Mouse (Mus musculus) heart, postnatal 0 days (tissue): ENCODE measurements around the gene Pappa. TPM values are rescaled to one million over a fixed set of nuclear protein-coding genes. Genes with fewer than 3 reads are reported as not detected.

Experiments
- ATAC-seq: fragments of 200-750 bp; cut with Nextera tagmentation; 2 replicates; pipeline ENCODE4 v1.8.0; 2017; ENCODE audit warnings: low read depth, moderate number of reproducible peaks, moderate library complexity; ENCODE audit not compliant: insufficient read depth
- DNase-seq: peaks from one replicate; pipeline ENCODE4 v3.0.0-alpha.2; 2016; ENCODE audit warnings: low spot score
- H3K27ac ChIP-seq: fragments of 300-500 bp; sonication (generic); 2 replicates; pipeline ENCODE4 v1.5.1; 2014; ENCODE audit warnings: low read depth, mild to moderate bottlenecking
- H3K27me3 ChIP-seq: fragments of 300-500 bp; sonication (generic); 2 replicates; pipeline ENCODE4 v1.6.1; 2014; ENCODE audit warnings: low read length, mixed read lengths; ENCODE audit not compliant: control insufficient read depth, insufficient read depth
- H3K36me3 ChIP-seq: fragments of 300-500 bp; sonication (generic); replicated peaks from 2 replicates; pipeline ENCODE4 v1.6.1; 2014; ENCODE audit warnings: low read length, mixed read lengths; ENCODE audit not compliant: control insufficient read depth, insufficient read depth
- H3K4me1 ChIP-seq: fragments of 300-500 bp; sonication (generic); 2 replicates; pipeline ENCODE4 v1.6.1; 2014; ENCODE audit warnings: antibody characterized with exemption; ENCODE audit not compliant: control insufficient read depth, insufficient read depth
- H3K4me2 ChIP-seq: fragments of 300-500 bp; sonication (generic); 2 replicates; pipeline ENCODE4 v1.6.1; 2014; ENCODE audit warnings: low read depth, mild to moderate bottlenecking, low read length, moderate library complexity
- H3K4me3 ChIP-seq: fragments of 300-500 bp; sonication (generic); 2 replicates; pipeline ENCODE4 v1.5.1; 2014; ENCODE audit warnings: low read depth, low read length
- H3K9ac ChIP-seq: fragments of 300-500 bp; sonication (generic); replicated peaks from 2 replicates; pipeline ENCODE4 v1.6.1; 2014; ENCODE audit warnings: low read depth, low read length, mixed read lengths
- H3K9me3 ChIP-seq: fragments of 300-500 bp; sonication (generic); replicated peaks from 2 replicates; pipeline ENCODE4 v1.6.1; 2016; ENCODE audit warnings: low read length; ENCODE audit not compliant: control insufficient read depth
- CTCF ChIP-seq: IDR thresholded peaks from 2 replicates; pipeline ENCODE4 v1.5.1; 2016; ENCODE audit warnings: antibody characterized with exemption, control low read depth, low read depth
- EP300 ChIP-seq: IDR thresholded peaks from 2 replicates; pipeline ENCODE4 v1.6.1; 2016; ENCODE audit warnings: antibody characterized with exemption, low read depth
- WGBS: fragments of 180-500 bp; shearing (Covaris S2); extraction: QIAGEN DNeasy Blood & Tissue Kit; methylation state at CpG from one replicate; pipeline ENCODE4 v1.1.7; 2014; 5-methylcytosine and 5-hydroxymethylcytosine counted together
- polyA plus RNA-seq: library from polyadenylated mRNA; unstranded; fragments of >200 nt; fragmentation: Nextera tagmentation; extraction: Ambion mirVana; gene quantifications from 2 replicates; pipeline ENCODE4 v1.2.1, GENCODE M21; 2015
- total RNA-seq: library from RNA; depleted of rRNA; stranded (reverse); fragments of >200 nt; gene quantifications from 2 replicates; pipeline ENCODE4 v1.2.3, GENCODE M21; 2014; ENCODE audit warnings: low replicate concordance

Gene Pappa
- total and polyA plus RNA-seq, 2 experiments from 2014 or later = 0.14 to 1.9 TPM

DNA sequence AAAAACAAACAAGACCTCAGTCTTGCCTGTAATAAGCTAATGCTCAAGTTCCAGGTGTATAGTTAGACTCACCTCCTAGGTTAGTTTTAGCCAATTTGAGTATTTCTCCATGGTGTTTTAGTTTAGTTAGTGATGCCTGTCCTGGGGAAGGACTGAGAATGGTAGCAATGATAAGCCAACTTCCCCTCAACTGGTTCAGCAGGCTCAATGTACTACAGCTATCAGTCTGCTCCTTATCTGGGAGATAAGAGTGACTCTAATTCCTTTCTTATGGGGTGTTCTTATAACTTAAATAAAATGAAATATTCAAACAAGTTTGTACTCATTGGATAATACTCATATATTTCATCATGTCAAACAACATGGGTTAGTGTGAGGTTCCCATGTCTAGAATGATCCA, 156.9 kb downstream of the Pappa start:
- DNase-seq (no peak), ATAC-seq (no peak)
- no peak overlapping the region for H3K4me2 ChIP-seq
- no peak overlapping the region for H3K9ac ChIP-seq
- no peaks in the 10 kb centered on the region for H3K9me3 ChIP-seq
- H3K4me3 ChIP-seq = no peak overlapping the region
- TF ChIP-seq EP300 = no peak
- TF ChIP-seq CTCF = no peak
- no peaks in the 10 kb centered on the region for H3K27me3 ChIP-seq
- H3K36me3 ChIP-seq = no peaks in the 10 kb centered on the region
- peaks cover 10% of the 10 kb centered on the region; the same call in 1 of the 2 replicates for H3K4me1 ChIP-seq
- no peak overlapping the region for H3K27ac ChIP-seq

DNA sequence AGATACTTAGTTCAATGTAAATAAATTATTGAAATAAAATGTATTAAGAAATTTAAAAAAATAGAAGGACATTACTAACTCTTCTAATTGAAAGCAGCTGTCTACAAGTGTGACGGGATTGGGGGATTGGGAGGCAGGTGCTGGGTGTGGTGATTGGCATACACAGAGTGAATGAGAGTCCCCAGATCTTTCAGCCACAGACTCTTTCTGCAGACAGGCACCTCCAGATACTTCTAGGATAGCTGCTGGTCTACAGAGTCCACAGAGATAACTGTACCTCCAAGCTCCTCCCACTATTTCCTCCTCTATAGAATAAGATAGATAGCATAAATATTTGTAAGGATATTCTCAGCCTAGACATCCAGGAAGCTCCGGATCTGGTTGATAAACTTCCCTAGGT, 159.6 kb downstream of the Pappa start:
- Histone ChIP-seq H3K27ac (no peak overlapping the region), H3K9ac (no peak overlapping the region), H3K36me3 (no peaks in the 10 kb centered on the region), H3K27me3 (no peaks in the 10 kb centered on the region), H3K9me3 (no peaks in the 10 kb centered on the region), H3K4me3 (no peak overlapping the region), H3K4me2 (no peak overlapping the region), H3K4me1 (peaks cover 13% of the 10 kb centered on the region; the same call in 1 of the 2 replicates)
- TF ChIP-seq EP300 (no peak), CTCF (no peak)
- 57% methylated on average over 2 of the region's 2 CpGs for WGBS
- ATAC-seq (no peak), DNase-seq (no peak)

GRCm38 (mm10) chr4:65285165-65285564, 161.2 kb downstream of the Pappa start:
- Histone ChIP-seq H3K4me2 (no peak overlapping the region), H3K4me3 (no peak overlapping the region), H3K4me1 (peaks cover 6% of the 10 kb centered on the region; the same call in 1 of the 2 replicates), H3K9me3 (no peaks in the 10 kb centered on the region), H3K27me3 (no peaks in the 10 kb centered on the region), H3K27ac (no peak overlapping the region), H3K36me3 (no peaks in the 10 kb centered on the region), H3K9ac (no peak overlapping the region)
- TF ChIP-seq EP300 (no peak), CTCF (no peak)
- DNase-seq (no peak), ATAC-seq (no peak)
- 24% methylated on average over 1 of the region's 1 CpGs for WGBS

DNA sequence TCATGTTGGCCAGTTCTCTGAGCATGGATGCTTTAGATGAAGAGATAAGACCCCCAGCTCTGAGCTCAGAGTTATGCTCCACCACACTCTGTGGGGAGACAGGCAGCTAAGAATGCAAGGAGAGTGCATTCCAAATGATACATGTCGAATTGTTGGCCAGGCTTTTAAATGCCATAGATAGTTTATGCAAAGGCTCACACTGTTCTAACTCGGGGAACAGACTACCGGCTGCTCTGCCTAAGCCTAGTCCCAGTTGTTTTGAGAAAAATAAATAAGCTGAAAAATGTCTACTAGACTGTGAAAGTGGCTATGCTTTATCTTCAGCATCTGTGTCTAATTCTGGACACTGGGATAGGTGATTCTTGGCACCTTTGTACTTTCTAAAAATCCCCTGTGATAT, 165.3 kb downstream of the Pappa start:
- H3K27me3 ChIP-seq = no peaks in the 10 kb centered on the region
- no peaks in the 10 kb centered on the region for H3K9me3 ChIP-seq
- no peak overlapping the region for H3K9ac ChIP-seq
- no peak overlapping the region for H3K4me3 ChIP-seq
- 17% methylated on average over 3 of the region's 3 CpGs for WGBS
- peaks cover 6% of the 10 kb centered on the region; the same call in 1 of the 2 replicates for H3K4me1 ChIP-seq
- DNase-seq (no peak), ATAC-seq (peak; percentile 53; the same call in 1 of the 2 replicates)
- H3K4me2 ChIP-seq = no peak overlapping the region
- H3K36me3 ChIP-seq = no peaks in the 10 kb centered on the region
- no peak for TF ChIP-seq CTCF
- TF ChIP-seq EP300 = no peak
- no peak overlapping the region for H3K27ac ChIP-seq

GRCm38 (mm10) chr4:65295741-65296140, 171.8 kb downstream of the Pappa start:
- WGBS = 46% methylated on average over 1 of the region's 1 CpGs
- no peak overlapping the region for H3K4me2 ChIP-seq
- H3K9me3 ChIP-seq = no peaks in the 10 kb centered on the region
- H3K4me3 ChIP-seq = no peak overlapping the region
- TF ChIP-seq CTCF (no peak), EP300 (no peak)
- DNase-seq (no peak), ATAC-seq (no peak)
- no peak overlapping the region for H3K27ac ChIP-seq
- H3K27me3 ChIP-seq = no peaks in the 10 kb centered on the region
- H3K4me1 ChIP-seq = no peaks in the 10 kb centered on the region
- no peak overlapping the region for H3K9ac ChIP-seq
- H3K36me3 ChIP-seq = no peaks in the 10 kb centered on the region

DNA sequence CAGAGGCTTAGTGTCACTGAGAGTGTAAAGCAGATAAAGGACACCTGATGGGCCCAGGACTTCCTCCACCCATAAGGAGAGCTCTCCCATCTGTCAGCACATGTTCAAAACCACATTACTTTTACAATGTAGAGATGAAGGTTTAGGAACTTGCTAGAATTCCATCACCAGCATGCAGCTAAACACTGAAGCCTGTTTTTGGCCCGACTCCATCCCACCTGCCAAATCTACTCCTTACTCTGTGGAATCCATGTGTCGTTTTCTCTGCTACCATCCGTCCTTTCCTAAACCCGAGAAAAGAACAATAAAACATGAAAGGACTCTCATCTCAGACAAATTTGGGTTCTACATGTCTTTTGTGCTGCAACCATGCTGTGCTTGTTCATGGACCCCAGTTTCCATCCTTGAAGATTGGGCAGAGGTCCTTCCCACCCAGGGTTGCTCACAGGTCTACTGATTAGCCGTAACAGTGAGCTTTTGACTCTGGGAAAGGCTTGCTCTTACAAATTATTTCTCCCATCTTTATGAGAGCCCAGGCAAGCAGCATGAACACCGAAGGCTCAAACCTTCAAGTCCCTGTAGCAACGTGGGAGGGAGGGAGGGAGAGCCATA, 172.5 kb downstream of the Pappa start:
- Histone ChIP-seq H3K27me3 (no peaks in the 10 kb centered on the region), H3K4me2 (no peak overlapping the region), H3K36me3 (no peaks in the 10 kb centered on the region), H3K9me3 (no peaks in the 10 kb centered on the region), H3K4me3 (no peak overlapping the region), H3K4me1 (no peaks in the 10 kb centered on the region), H3K27ac (no peak overlapping the region), H3K9ac (no peak overlapping the region)
- TF ChIP-seq EP300 (no peak), CTCF (no peak)
- 56% methylated on average over 7 of the region's 7 CpGs for WGBS
- no peak for ATAC-seq
- DNase-seq = no peak
